ENCODE assay signal across 12 mouse cellular contexts in genomic region chr15:84441682-84442315, GRCm38 (mm10). TPM values are rescaled to one million over a fixed set of nuclear protein-coding genes. Genes with fewer than 3 reads are reported as not detected.
DNase-seq lines count a peak whose midpoint lies in the region; ATAC-seq lines count a peak whose summit lies in the region.
"Had no signal": no experiment of that assay in that cellular context is flagged by ENCODE, and none has a peak within 500 bp of the region (broad histone marks: within the 10 kb centered on the region; RNA-seq: fewer than 3 reads in every experiment).

No protein-coding gene starts in this region.

- no peak overlapping the region for H3K4me3 ChIP-seq in forebrain, embryonic 13.5 days
- no peak overlapping the region for H3K4me3 ChIP-seq in forebrain, embryonic 11.5 days (ENCODE audit: low read depth, low read length)
- H3K4me3 ChIP-seq in midbrain, embryonic 11.5 days (ENCODE audit: low read depth, low read length), result no peak overlapping the region
- H3K4me3 ChIP-seq: neural tube, embryonic 12.5 days had no signal

- no peaks in the 10 kb centered on the region for H3K9me3 ChIP-seq in forebrain, embryonic 13.5 days (replicated peaks)
- no peaks in the 10 kb centered on the region for H3K9me3 ChIP-seq in forebrain, embryonic 11.5 days (ENCODE audit: control insufficient read depth, low read length)
- H3K9me3 ChIP-seq in midbrain, embryonic 11.5 days (ENCODE audit: control insufficient read depth, low read length), result no peaks in the 10 kb centered on the region
- H3K9me3 ChIP-seq: neural tube, embryonic 12.5 days had no signal

- WGBS in forebrain, embryonic 13.5 days, result 26% methylated on average over 14 of the region's 14 CpGs
- WGBS in forebrain, embryonic 11.5 days, result 33% methylated on average over 14 of the region's 14 CpGs
- 33% methylated on average over 14 of the region's 14 CpGs for WGBS in midbrain, embryonic 11.5 days

- no peak overlapping the region for H3K27ac ChIP-seq in forebrain, embryonic 13.5 days
- no peak overlapping the region for H3K27ac ChIP-seq in forebrain, embryonic 11.5 days (ENCODE audit: low read depth, low read length)
- no peak overlapping the region for H3K27ac ChIP-seq in midbrain, embryonic 11.5 days (ENCODE audit: low read depth, low read length)
- H3K27ac ChIP-seq: kidney, postnatal 0 days; neural tube, embryonic 12.5 days had no signal

- H3K4me1 ChIP-seq in forebrain, embryonic 13.5 days, result peaks cover 65% of the 10 kb centered on the region
- peaks cover 9% of the 10 kb centered on the region for H3K4me1 ChIP-seq in forebrain, embryonic 11.5 days (replicated peaks; ENCODE audit: control insufficient read depth, insufficient read depth, low read length)
- H3K4me1 ChIP-seq in midbrain, embryonic 11.5 days (ENCODE audit: control insufficient read depth, insufficient read depth, low read length), result peaks cover 48% of the 10 kb centered on the region

- no peak for DNase-seq in forebrain, embryonic 11.5 days (ENCODE audit: low spot score)
- peak; percentile 25 for DNase-seq in urinary bladder, postnatal 14 days (ENCODE audit: low spot score)
- no peak for DNase-seq in urinary bladder, postnatal 36 days (ENCODE audit: low spot score in 2 of 2)
- DNase-seq in midbrain, embryonic 11.5 days (ENCODE audit: low spot score, missing footprints), result no peak
- DNase-seq in lung, adult 18-20 months, result no peak
- DNase-seq in kidney, postnatal 4 days, result no peak
- DNase-seq in spleen, postnatal 14 days (ENCODE audit: low spot score in 2 of 2), result no peak
- DNase-seq: adrenal gland, postnatal 25 days had no signal

- peak overlapping the region; percentile 27; the same call in 1 of the 2 replicates for H3K9ac ChIP-seq in forebrain, embryonic 13.5 days
- no peak overlapping the region for H3K9ac ChIP-seq in forebrain, embryonic 11.5 days (ENCODE audit: low read length)
- peak overlapping the region; percentile 20; the same call in 1 of the 2 replicates for H3K9ac ChIP-seq in midbrain, embryonic 11.5 days (ENCODE audit: low read length)
- H3K9ac ChIP-seq: neural tube, embryonic 12.5 days had no signal

- H3K4me2 ChIP-seq in forebrain, embryonic 13.5 days, result no peak overlapping the region
- no peak overlapping the region for H3K4me2 ChIP-seq in forebrain, embryonic 11.5 days (ENCODE audit: low read depth, low read length, severe bottlenecking)
- H3K4me2 ChIP-seq in midbrain, embryonic 11.5 days, result no peak overlapping the region
- H3K4me2 ChIP-seq: neural tube, embryonic 12.5 days had no signal

- ATAC-seq in forebrain, embryonic 13.5 days, result no peak
- ATAC-seq in forebrain, embryonic 11.5 days (replicated peaks; ENCODE audit: low FRiP score), result no peak
- ATAC-seq in midbrain, embryonic 11.5 days (ENCODE audit: low FRiP score), result no peak

- no peaks in the 10 kb centered on the region for H3K36me3 ChIP-seq in forebrain, embryonic 13.5 days (ENCODE audit: poor library complexity, severe bottlenecking)
- no peaks in the 10 kb centered on the region for H3K36me3 ChIP-seq in forebrain, embryonic 11.5 days (ENCODE audit: control insufficient read depth, insufficient read depth, low read length)
- no peaks in the 10 kb centered on the region for H3K36me3 ChIP-seq in midbrain, embryonic 11.5 days (ENCODE audit: control insufficient read depth, insufficient read depth, low read length)
- H3K36me3 ChIP-seq: neural tube, embryonic 12.5 days had no signal

- peaks cover 40% of the 10 kb centered on the region for H3K27me3 ChIP-seq in forebrain, embryonic 13.5 days
- H3K27me3 ChIP-seq in forebrain, embryonic 11.5 days (ENCODE audit: control insufficient read depth, insufficient read depth, low read length), result peaks cover 13% of the 10 kb centered on the region
- H3K27me3 ChIP-seq in midbrain, embryonic 11.5 days (ENCODE audit: control insufficient read depth, insufficient read depth, low read length), result no peaks in the 10 kb centered on the region; the same call in 1 of the 2 replicates

RNA-seq across cellular contexts. Expression of gene Shisal1, which starts 5.1 kb away (rescaled TPM):
- 6.1 TPM in 2 replicates for polyA plus RNA-seq in forebrain, embryonic 13.5 days (2015; fragmentation: Nextera tagmentation; extraction: Ambion mirVana)
- 3.8 and 4.4 TPM in 2 replicates for polyA plus RNA-seq in forebrain, embryonic 11.5 days (2014; fragmentation: Nextera tagmentation; extraction: Ambion mirVana)
- polyA plus RNA-seq in midbrain, embryonic 11.5 days (2014; fragmentation: Nextera tagmentation; extraction: Ambion mirVana), result 7.8 and 8.3 TPM in 2 replicates
- polyA plus RNA-seq: C2C12 had no signal
